Mouse (Mus musculus): ENCODE measurements around the gene Fgf11.

The Fgf11 gene

DNA sequence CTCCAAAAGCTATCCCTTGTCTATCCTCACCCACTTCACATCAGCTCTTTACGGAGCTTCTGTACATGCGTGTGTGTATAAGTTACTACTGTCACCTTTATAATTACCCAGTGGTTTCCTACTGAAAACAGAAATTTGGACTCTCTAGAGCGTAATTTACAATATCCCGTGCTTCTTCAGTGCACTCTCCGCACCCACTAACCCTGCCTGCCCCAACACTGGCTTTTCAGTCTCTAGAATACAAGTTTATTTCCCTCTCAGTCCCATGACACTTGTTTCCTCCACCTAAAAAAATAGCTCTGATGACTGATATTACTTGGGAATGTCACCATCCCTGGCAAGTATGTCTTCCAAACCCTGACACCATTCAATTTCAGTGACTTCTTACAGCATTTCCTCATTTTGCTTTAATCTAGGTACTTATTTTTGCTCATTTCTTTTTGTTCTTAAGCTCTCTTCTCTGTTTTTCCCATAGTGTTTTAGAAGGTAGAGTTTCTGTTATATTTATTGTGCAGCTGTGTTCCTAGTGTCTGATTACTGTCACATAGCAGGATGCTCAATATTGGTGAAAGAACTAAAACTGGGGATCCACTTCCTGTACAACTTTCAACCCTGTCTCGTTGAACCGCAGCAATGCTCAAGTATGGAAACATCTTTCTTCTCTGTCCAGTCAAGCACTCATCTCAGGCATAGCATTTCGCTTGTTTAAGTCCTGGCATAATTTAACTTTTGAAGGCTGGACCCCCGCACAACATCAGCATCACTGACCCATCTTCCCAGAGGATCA, 44.2 kb downstream of the Fgf11 start:
- DNase-seq (ENCODE audit: low spot score in 2 of 2), result no peak

- no peak for DNase-seq (ENCODE audit: low spot score in 2 of 2)
Measured at GRCm38 (mm10) chr11:69754701-69755100, 47.0 kb downstream of the Fgf11 start.

GRCm38 (mm10) chr11:69754233-69754632, 47.4 kb downstream of the Fgf11 start:
- DNase-seq (ENCODE audit: low spot score in 2 of 2), result no peak

DNA sequence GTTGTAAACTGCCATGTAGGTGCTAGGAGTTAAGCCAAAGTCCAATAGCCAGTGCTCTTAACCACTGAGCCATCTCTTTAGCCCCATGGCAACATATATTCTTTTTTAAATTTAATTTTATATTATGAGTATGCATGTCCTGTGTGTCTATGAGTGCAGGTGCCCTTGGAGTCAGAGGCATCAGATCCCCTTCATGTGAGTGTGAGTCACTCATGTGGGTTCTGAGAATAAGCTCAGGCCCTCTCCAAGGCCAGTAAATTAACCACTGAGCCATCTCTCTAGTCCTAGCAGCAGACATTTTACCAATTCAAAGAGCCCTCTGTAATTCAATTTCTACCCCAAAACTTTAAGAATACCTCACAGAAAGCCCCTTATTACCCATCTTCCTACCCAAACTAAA, 49.0 kb downstream of the Fgf11 start:
- no peak for DNase-seq (ENCODE audit: low spot score in 2 of 2)

DNA sequence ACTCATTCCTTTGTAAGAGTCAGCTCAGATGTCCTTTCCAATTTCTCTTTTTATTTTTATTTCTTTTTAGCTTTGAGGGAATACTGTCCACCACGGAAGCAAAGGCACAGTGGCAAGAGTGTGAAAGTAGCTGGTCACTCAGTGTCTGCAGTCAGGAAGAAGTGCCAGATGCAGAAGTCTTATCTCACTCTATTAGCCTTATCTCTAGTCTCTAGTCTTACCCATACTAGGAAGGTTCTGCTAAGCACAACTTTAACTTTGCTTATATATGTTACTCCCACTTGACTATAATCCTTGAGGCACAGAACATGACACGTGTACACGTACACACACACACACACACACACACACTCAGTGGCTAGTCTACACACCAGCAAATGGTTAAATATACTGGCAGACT, 50.0 kb downstream of the Fgf11 start:
- no peak for DNase-seq (ENCODE audit: low spot score in 2 of 2)
